Mouse (Mus musculus) spleen, adult 2 months (tissue): ENCODE measurements around the gene Cnot6.

Experiments used
- CTCF ChIP-seq: fragments of 200-500 bp; IDR thresholded peaks from 2 replicates; pipeline ENCODE4 v1.5.1; 2011; ENCODE audit warnings: mild to moderate bottlenecking, inconsistent platforms; ENCODE audit not compliant: insufficient read depth, insufficient read length, insufficient replicate concordance; ENCODE audit errors: extremely low read depth
- POLR2A ChIP-seq: fragments of 200-500 bp; IDR thresholded peaks from 2 replicates; pipeline ENCODE4 v1.6.1; 2011; ENCODE audit warnings: low read depth, low read length, inconsistent platforms

DNA sequence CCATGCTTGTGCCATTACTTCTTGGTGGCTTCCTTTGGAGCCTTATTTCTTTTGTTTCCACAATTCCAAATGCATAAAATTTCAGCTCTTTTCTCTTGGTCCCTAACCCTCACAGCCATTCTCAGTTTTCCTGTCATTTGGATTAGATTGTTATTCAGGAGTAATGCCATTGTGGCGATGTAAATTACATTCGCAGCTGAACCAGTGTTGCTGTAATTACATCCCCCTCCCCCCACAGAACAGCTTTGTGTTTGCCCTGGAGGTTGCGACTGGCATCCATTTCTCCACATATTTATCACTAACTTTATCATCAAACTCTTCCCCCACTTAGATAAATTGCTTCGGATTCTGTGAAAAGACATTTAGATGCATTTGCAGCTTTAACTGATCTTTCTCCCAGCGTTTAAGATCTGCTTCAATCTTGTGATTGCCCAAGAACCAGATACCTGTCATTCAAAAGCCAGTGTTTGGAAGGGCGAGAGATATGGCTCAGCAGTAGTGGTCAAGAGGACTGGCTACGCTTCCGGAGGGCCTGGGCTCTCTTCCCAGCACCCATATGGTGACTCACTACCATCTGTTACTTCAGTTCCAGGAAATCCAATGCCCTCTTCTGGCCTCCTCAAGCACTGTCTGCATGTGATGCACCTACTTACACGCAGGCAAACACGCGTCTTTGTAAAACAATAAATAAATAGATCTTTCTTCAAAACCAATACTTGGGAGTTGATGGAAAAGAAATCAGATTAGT, 26.3 kb upstream of the Cnot6 start:
- TF ChIP-seq CTCF, result no peak
- TF ChIP-seq POLR2A, result no peak
